Mouse (Mus musculus) E14TG2a.4 (cell line): ENCODE measurements at regions not wholly inside any gene's neighbourhood (a gene's known extent, or its start where the extent isn't known, plus 50 kb on each side); places are given as distances from the start of the nearest gene placed in this dataset.
"Not testable (repeated sequence)": the region's sequence is repeated elsewhere in the genome, so short reads cannot be mapped to it uniquely, and the experiment has no call there.

Experiments
- H3K27me3 ChIP-seq: 2 replicates; pipeline ENCODE4 v1.6.1; 2014; ENCODE audit warnings: low read length, control low read depth; ENCODE audit not compliant: insufficient read depth
- H3K36me3 ChIP-seq: 2 replicates; pipeline ENCODE4 v1.6.1; 2014; ENCODE audit warnings: low read length, control low read depth; ENCODE audit not compliant: insufficient read depth
- H3K4me1 ChIP-seq: replicated peaks from 2 replicates; pipeline ENCODE4 v1.6.1; 2014; ENCODE audit warnings: low read depth, low read length, control low read depth
- H3K4me3 ChIP-seq: replicated peaks from 2 replicates; pipeline ENCODE4 v1.5.1; 2014; ENCODE audit warnings: mild to moderate bottlenecking, low read length
- H3K9me3 ChIP-seq: 2 replicates; pipeline ENCODE4 v1.6.1; 2014; ENCODE audit warnings: low read length, control low read depth
- CTCF ChIP-seq: conservative IDR thresholded peaks from 2 replicates; pipeline ENCODE4 v1.5.1; 2014; ENCODE audit warnings: low read length
- NANOG ChIP-seq: IDR thresholded peaks from 2 replicates; pipeline ENCODE4 v1.6.1; 2014; ENCODE audit warnings: borderline replicate concordance, low read length, mixed read lengths
- POU5F1 ChIP-seq: IDR thresholded peaks from 2 replicates; pipeline ENCODE4 v1.6.1; 2014; ENCODE audit warnings: low read length, borderline replicate concordance

GRCm38 (mm10) chr3:57950431-57951331, 102.8 kb upstream of the Pfn2 start:
- TF ChIP-seq CTCF (no peak), NANOG (no peak), POU5F1 (no peak)
- Histone ChIP-seq H3K27me3 (no peaks in the 10 kb centered on the region), H3K36me3 (no peaks in the 10 kb centered on the region), H3K9me3 (no peaks in the 10 kb centered on the region), H3K4me3 (no peak overlapping the region), H3K4me1 (no peaks in the 10 kb centered on the region)

- Histone ChIP-seq H3K9me3 (no peaks in the 10 kb centered on the region), H3K4me1 (no peaks in the 10 kb centered on the region), H3K4me3 (no peak overlapping the region), H3K27me3 (no peaks in the 10 kb centered on the region), H3K36me3 (no peaks in the 10 kb centered on the region)
- TF ChIP-seq POU5F1 = no peak
- TF ChIP-seq NANOG = no peak
- no peak for TF ChIP-seq CTCF
Measured at GRCm38 (mm10) chr3:57951438-57951837, 103.6 kb upstream of the Pfn2 start.

DNA sequence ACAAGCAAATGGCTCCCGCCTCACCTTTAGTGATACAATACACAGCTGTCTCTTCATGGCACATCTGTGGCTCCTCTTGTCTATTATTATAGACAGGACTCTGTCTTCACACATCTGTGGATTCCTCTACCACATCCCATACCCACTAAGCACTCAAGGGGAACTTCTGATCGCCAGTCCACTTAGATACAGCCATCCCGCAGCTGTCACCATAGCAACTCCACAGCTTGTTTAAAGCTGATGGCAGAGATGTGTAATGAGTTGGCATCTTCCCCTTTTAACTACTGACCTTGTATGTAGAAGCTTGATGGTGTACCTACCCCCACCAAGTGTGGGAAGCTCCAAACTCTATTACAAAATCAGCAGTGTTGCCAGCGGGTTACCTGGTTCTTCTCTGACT, 109.5 kb upstream of the Pfn2 start:
- no peak for TF ChIP-seq CTCF
- TF ChIP-seq NANOG = no peak
- no peak for TF ChIP-seq POU5F1
- Histone ChIP-seq H3K27me3 (no peaks in the 10 kb centered on the region), H3K4me1 (no peaks in the 10 kb centered on the region), H3K4me3 (no peak overlapping the region), H3K9me3 (no peaks in the 10 kb centered on the region), H3K36me3 (no peaks in the 10 kb centered on the region)

GRCm38 (mm10) chr3:57963965-57964364, 116.1 kb upstream of the Pfn2 start:
- Histone ChIP-seq H3K9me3 (no peaks in the 10 kb centered on the region), H3K36me3 (no peaks in the 10 kb centered on the region), H3K4me3 (no peak overlapping the region), H3K4me1 (no peaks in the 10 kb centered on the region), H3K27me3 (no peaks in the 10 kb centered on the region)
- TF ChIP-seq NANOG (no peak), CTCF (no peak), POU5F1 (no peak)

DNA sequence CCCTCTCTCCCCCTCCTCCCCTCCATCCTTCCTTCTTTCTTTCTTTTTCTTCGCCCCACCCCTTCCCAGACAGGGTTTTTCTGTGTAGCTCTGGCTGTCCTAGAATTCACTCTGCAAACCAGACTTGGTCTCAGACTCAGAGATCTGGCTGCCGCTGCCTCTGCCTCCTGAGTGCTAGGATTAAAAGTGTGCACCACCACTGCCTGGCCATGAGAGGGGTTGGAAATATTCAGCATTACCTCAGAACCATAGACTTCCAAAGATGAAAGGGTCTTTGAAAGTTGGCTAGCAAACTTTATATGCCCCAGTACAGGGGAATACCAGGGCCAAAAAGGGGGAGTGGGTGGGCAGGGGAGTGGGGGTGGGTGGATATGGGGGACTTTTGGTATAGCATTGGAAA, 122.7 kb upstream of the Pfn2 start:
- not testable (repeated sequence) for H3K9me3 ChIP-seq, H3K4me1 ChIP-seq, H3K27me3 ChIP-seq, H3K36me3 ChIP-seq, H3K4me3 ChIP-seq

DNA sequence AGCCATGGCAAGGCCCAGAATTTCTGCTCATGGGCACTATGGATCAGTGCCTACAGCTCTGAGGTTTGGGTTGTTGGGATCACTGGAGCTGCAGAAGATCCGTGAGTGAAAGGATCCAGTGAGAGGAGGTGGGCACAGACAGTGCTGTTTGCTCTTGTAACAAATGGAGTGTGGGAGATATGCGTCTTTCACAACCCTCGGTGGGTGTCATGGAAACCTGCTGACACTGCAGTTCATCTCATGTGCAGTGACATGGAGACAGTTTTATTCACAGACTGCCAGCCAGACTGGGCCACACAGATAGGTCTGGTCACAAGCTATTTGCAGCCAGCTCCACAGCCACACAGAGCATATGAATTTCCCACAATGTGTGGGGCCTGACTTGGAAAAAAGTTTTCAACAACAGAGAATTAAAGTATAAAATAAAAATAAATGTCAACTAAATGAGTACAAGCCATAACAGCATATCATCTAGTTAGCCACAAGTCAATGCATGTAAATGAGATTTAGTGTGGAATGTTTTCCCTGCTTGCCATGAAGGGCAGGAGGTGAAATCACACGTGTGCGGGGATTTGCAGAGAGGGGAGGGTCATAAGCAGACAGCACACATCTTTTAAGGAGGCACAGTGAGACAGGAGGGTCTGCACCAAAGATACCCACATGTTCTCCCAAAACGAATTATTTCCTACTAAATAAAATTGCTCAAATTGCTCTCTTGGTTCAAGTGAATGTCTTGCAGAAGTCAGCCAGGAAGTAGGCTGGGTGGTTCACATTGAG, 124.8 kb upstream of the Pfn2 start:
- H3K4me3 ChIP-seq = no peak overlapping the region
- no peaks in the 10 kb centered on the region for H3K36me3 ChIP-seq
- no peak for TF ChIP-seq POU5F1
- TF ChIP-seq CTCF = no peak
- no peak for TF ChIP-seq NANOG
- no peaks in the 10 kb centered on the region for H3K27me3 ChIP-seq
- no peaks in the 10 kb centered on the region for H3K4me1 ChIP-seq
- H3K9me3 ChIP-seq = no peaks in the 10 kb centered on the region

DNA sequence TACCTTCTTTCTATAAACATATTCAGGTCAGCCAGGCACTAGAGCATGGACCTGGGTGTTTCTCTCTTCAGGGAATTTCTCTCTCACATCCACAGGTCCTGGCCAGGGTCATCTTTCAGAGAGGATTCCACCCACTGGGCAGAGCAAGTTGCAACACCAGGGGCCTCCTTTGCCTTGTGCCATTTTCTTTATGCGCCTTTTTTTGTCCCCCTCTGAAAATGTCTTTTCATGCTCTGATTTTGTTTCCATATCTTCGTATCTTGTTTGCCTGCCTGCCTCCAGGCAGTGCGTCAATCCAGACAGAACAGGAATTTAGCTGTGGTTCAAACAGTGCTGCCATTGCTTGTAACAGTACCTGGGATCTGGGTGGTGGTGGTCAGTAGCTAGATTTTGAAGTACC, 125.7 kb upstream of the Pfn2 start:
- no peaks in the 10 kb centered on the region for H3K36me3 ChIP-seq
- H3K4me1 ChIP-seq = no peaks in the 10 kb centered on the region
- no peaks in the 10 kb centered on the region for H3K9me3 ChIP-seq
- H3K27me3 ChIP-seq = no peaks in the 10 kb centered on the region
- no peak overlapping the region for H3K4me3 ChIP-seq
- no peak for TF ChIP-seq NANOG
- TF ChIP-seq POU5F1 = no peak
- TF ChIP-seq CTCF = no peak

DNA sequence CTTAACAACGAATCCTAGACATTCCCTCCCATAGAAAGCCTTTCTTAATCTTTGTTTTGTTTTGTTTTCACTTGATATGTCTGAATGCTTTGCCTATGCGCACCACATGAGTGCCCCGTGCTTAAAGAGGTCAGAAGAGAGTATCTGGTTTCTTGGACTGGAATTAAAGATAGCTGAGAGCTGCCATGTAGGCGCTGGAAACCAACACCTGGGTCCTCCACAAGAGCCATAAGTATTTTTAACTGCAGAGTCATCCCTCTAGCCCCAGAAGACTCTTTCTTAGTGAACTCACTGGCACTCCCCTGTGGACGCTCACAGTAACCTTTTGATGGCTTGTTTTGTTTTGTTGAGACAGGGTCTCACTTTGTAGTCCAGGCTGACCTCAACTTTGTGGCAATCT, 127.5 kb upstream of the Pfn2 start:
- no peaks in the 10 kb centered on the region for H3K27me3 ChIP-seq
- no peak overlapping the region for H3K4me3 ChIP-seq
- TF ChIP-seq NANOG (no peak), POU5F1 (no peak), CTCF (no peak)
- no peaks in the 10 kb centered on the region for H3K9me3 ChIP-seq
- no peaks in the 10 kb centered on the region for H3K36me3 ChIP-seq
- H3K4me1 ChIP-seq = no peaks in the 10 kb centered on the region
